22 mouse cellular contexts compared by ENCODE assay signal in genomic region chr9:43855887-43856286, GRCm38 (mm10).
DNase-seq lines count a peak whose midpoint lies in the region; ATAC-seq and TF ChIP-seq lines count a peak whose summit lies in the region.
"Had no signal": no experiment of that assay in that cellular context is flagged by ENCODE, and none has a peak within 500 bp of the region (broad histone marks: within the 10 kb centered on the region; RNA-seq: fewer than 3 reads in every experiment).

No protein-coding gene starts in this region.

- no peak overlapping the region for H3K4me2 ChIP-seq in embryonic facial prominence, embryonic 15.5 days (replicated peaks)
- no peak overlapping the region for H3K4me2 ChIP-seq in midbrain, embryonic 11.5 days
- H3K4me2 ChIP-seq in midbrain, postnatal 0 days (ENCODE audit: low read depth, low read length, poor library complexity, severe bottlenecking) = no peak overlapping the region
- H3K4me2 ChIP-seq: embryonic facial prominence, embryonic 12.5 days; forebrain, embryonic 12.5 days had no signal

- DNase-seq in embryonic facial prominence, embryonic 10.5 days (ENCODE audit: low spot score) = no peak
- peak; percentile 6 for DNase-seq in midbrain, embryonic 11.5 days (ENCODE audit: low spot score, missing footprints)
- DNase-seq in midbrain, postnatal 0 days (ENCODE audit: low spot score) = no peak
- DNase-seq in layer of hippocampus, adult 9-10 months (ENCODE audit: low spot score) = no peak
- DNase-seq: adrenal gland, adult 2 months; adrenal gland, postnatal 10 days; adrenal gland, postnatal 25 days; B cell, adult 2 months; cerebellum, adult 11 months; cerebellum, adult 18-20 months; cerebellum, adult 8-10 months; cerebellum, adult 9-11 months; cerebellum, postnatal 14 days; cerebellum, postnatal 36 days; embryo, embryonic 11 days had no signal

- no peaks in the 10 kb centered on the region for H3K36me3 ChIP-seq in embryonic facial prominence, embryonic 15.5 days
- no peaks in the 10 kb centered on the region for H3K36me3 ChIP-seq in embryonic facial prominence, embryonic 10.5 days (replicated peaks)
- no peaks in the 10 kb centered on the region for H3K36me3 ChIP-seq in midbrain, embryonic 11.5 days (ENCODE audit: control insufficient read depth, insufficient read depth, low read length)
- H3K36me3 ChIP-seq in midbrain, postnatal 0 days (ENCODE audit: insufficient read depth, low read length) = no peaks in the 10 kb centered on the region
- H3K36me3 ChIP-seq: embryonic facial prominence, embryonic 12.5 days; forebrain, embryonic 10.5 days; forebrain, embryonic 12.5 days had no signal

- H3K9ac ChIP-seq in embryonic facial prominence, embryonic 15.5 days = no peak overlapping the region
- H3K9ac ChIP-seq in midbrain, embryonic 11.5 days (ENCODE audit: low read length) = no peak overlapping the region
- no peak overlapping the region for H3K9ac ChIP-seq in midbrain, postnatal 0 days (replicated peaks; ENCODE audit: low read length, poor library complexity, severe bottlenecking)
- H3K9ac ChIP-seq: embryonic facial prominence, embryonic 12.5 days; forebrain, embryonic 12.5 days had no signal

- H3K27ac ChIP-seq in embryonic facial prominence, embryonic 15.5 days (replicated peaks) = no peak overlapping the region
- no peak overlapping the region for H3K27ac ChIP-seq in embryonic facial prominence, embryonic 10.5 days (replicated peaks)
- H3K27ac ChIP-seq in midbrain, embryonic 11.5 days (ENCODE audit: low read depth, low read length) = no peak overlapping the region
- H3K27ac ChIP-seq in midbrain, postnatal 0 days (ENCODE audit: low read depth, low read length) = no peak overlapping the region
- H3K27ac ChIP-seq: embryonic facial prominence, embryonic 12.5 days; forebrain, embryonic 10.5 days; forebrain, embryonic 12.5 days had no signal

- no peak overlapping the region for H3K4me3 ChIP-seq in embryonic facial prominence, embryonic 15.5 days (replicated peaks)
- H3K4me3 ChIP-seq in embryonic facial prominence, embryonic 10.5 days = no peak overlapping the region
- H3K4me3 ChIP-seq in midbrain, embryonic 11.5 days (ENCODE audit: low read depth, low read length) = no peak overlapping the region
- no peak overlapping the region for H3K4me3 ChIP-seq in midbrain, postnatal 0 days (ENCODE audit: low read depth, low read length)
- H3K4me3 ChIP-seq: embryonic facial prominence, embryonic 12.5 days; erythroblast, embryonic 14.5 days; forebrain, embryonic 10.5 days; forebrain, embryonic 12.5 days had no signal

- 0 out of 2 replicates have a peak, but pooled peaks cover 5% of the 10 kb centered on the region for H3K4me1 ChIP-seq in embryonic facial prominence, embryonic 15.5 days
- H3K4me1 ChIP-seq in embryonic facial prominence, embryonic 10.5 days = peaks cover 15% of the 10 kb centered on the region
- H3K4me1 ChIP-seq in midbrain, embryonic 11.5 days (ENCODE audit: control insufficient read depth, insufficient read depth, low read length) = peaks cover 10% of the 10 kb centered on the region; the same call in 1 of the 2 replicates
- no peaks in the 10 kb centered on the region for H3K4me1 ChIP-seq in midbrain, postnatal 0 days (ENCODE audit: insufficient read depth, low read length)
- H3K4me1 ChIP-seq: embryonic facial prominence, embryonic 12.5 days had no signal

- WGBS in embryonic facial prominence, embryonic 15.5 days = 82% methylated on average over 7 of the region's 7 CpGs
- WGBS in embryonic facial prominence, embryonic 10.5 days = 87% methylated on average over 7 of the region's 7 CpGs
- WGBS in midbrain, embryonic 11.5 days = 86% methylated on average over 7 of the region's 7 CpGs
- whole genome bisulfite sequencing in midbrain, postnatal 0 days = 91% methylated on average over 7 of the region's 7 CpGs

- no peak for TF ChIP-seq CTCF in midbrain, postnatal 0 days (IDR thresholded peaks at IDR 0.05)

- H3K9me3 ChIP-seq in embryonic facial prominence, embryonic 15.5 days (replicated peaks) = no peaks in the 10 kb centered on the region
- H3K9me3 ChIP-seq in embryonic facial prominence, embryonic 10.5 days = no peaks in the 10 kb centered on the region
- no peaks in the 10 kb centered on the region for H3K9me3 ChIP-seq in midbrain, embryonic 11.5 days (ENCODE audit: control insufficient read depth, low read length)
- no peaks in the 10 kb centered on the region for H3K9me3 ChIP-seq in midbrain, postnatal 0 days (ENCODE audit: low read length)
- H3K9me3 ChIP-seq: embryonic facial prominence, embryonic 12.5 days; forebrain, embryonic 10.5 days; forebrain, embryonic 12.5 days had no signal

- no peaks in the 10 kb centered on the region; the same call in 1 of the 2 replicates for H3K27me3 ChIP-seq in embryonic facial prominence, embryonic 15.5 days
- peaks cover 22% of the 10 kb centered on the region for H3K27me3 ChIP-seq in embryonic facial prominence, embryonic 10.5 days (replicated peaks; ENCODE audit: low read depth, poor library complexity, severe bottlenecking)
- H3K27me3 ChIP-seq in midbrain, embryonic 11.5 days (ENCODE audit: control insufficient read depth, insufficient read depth, low read length) = no peaks in the 10 kb centered on the region
- no peaks in the 10 kb centered on the region for H3K27me3 ChIP-seq in midbrain, postnatal 0 days (ENCODE audit: insufficient read depth, low read length)

- ATAC-seq in embryonic facial prominence, embryonic 15.5 days (ENCODE audit: insufficient number of reproducible peaks, low FRiP score, low TSS enrichment, low read depth) = 0 out of 2 replicates have a peak, but pooled peaks have one; percentile 19
- ATAC-seq in midbrain, embryonic 11.5 days (ENCODE audit: low FRiP score) = no peak
- no peak for ATAC-seq in midbrain, postnatal 0 days (ENCODE audit: low FRiP score)
- ATAC-seq: forebrain, embryonic 14.5 days; forebrain, embryonic 16.5 days had no signal
